Mouse (Mus musculus): Measurements from ENCODE around the gene Ube2b.

Ube2b gene

DNA sequence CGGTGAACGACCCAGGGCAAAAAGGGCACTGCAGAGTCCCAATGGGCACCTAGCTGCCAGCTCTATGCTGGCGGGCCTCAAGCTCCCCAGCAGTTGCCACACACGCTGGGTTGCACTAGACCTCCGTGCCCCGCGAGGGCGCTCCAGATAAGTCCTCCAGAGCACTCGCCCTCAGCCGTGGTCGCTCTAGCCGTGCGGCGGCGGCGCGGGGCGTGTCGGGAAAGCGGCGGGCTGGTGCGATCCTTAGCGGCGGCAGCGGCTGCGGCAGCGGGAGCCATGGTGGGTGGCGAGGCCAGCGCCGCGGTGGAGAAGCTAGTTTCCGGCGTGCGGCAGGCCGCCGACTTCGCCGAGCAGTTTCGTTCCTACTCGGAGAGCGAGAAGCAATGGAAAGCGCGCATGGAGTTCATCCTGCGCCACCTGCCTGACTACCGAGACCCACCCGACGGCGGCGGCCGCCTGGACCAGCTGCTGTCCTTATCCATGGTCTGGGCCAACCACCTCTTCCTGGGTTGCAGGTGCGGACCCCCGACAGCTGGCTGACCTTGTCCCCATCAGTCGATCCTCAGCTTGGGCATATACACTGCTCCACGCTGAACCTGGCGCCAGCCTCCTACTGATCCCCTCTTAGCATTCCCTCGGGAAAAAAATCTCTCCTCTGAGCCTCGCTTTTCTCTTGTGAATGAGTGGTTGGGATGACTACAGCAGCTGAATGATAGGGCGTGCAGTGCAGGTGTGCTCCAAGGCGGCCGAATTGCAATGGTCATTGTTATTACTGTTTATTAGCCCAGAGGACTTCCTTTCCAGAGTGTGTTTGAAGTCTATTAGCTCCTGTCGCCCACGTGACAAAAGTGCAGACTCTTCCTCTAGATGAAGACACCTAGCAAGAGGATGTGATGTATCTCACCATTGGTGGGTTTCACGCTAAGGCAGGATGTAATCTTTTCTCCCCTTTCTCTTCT is 32.8 kb downstream of the Ube2b start, which contains the start of gene Cdkn2aipnl:
Cdkn2aipnl (plus strand) TSS at position 219 of the 959 bp plus-strand sequence.
- peak; percentile 86 for DNase-seq (ENCODE audit: low read depth, low spot score)

DNA sequence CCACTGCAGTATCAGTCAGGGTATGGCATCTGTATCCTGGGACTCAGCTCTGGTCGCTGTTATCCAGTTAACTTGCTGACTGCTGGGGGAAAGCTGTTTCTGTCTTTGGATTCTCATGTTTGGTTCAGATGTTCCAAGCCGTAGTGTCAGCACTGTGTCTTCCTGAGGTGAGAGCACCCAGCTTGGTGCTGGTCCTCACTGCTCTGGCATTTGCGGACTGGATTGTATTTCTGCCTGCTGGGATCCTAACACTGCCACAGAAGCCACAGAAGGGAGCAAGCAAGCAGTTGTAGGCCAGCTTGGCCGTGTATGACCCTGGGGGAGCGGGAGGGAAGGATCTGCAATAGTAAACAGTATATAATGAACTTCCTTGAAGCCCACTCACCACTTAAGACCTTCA is 33.9 kb downstream of the Ube2b start:
- no peak for DNase-seq (ENCODE audit: low read depth, low spot score)

DNA sequence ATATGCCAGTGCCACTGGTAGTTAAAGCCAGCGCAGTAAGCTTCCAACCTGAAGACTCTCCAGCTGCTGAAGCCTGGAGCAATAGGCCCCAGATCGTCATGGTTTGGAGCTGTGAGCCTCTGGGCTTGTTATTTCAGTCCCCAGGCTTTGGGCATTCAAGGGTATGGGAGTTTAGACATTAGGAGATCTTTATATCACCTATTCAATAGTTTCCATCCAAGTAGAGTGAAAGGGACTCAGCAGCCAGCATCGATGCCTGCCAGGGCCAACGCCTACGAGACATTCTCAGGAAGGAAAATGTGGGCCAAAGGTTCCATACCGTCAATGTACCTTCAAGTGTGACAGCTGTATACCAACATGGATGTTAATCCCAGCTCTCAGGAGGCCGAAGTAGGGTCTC is 38.3 kb downstream of the Ube2b start:
- no peak for DNase-seq (ENCODE audit: low read depth, low spot score)

DNA sequence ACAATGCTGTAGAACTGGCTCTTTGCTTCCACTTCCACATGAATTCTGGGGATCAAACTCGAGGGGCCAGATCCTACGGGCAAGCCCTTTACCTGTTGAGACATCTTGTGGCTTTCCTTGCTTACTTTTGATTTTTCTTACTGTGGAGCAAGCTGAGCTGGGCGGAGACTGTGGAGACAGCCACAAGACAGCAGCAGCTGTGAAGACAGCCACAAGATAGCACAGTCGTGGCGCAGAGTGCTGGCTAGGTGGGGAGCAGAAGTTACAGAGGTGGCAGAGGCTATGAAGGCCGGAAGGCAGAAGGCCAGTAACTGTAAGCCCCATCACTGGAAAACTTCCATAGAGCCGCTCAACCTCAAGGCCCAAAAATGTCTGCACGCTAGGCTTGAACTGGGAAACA is 38.8 kb downstream of the Ube2b start:
- DNase-seq (ENCODE audit: low read depth, low spot score): no peak

DNA sequence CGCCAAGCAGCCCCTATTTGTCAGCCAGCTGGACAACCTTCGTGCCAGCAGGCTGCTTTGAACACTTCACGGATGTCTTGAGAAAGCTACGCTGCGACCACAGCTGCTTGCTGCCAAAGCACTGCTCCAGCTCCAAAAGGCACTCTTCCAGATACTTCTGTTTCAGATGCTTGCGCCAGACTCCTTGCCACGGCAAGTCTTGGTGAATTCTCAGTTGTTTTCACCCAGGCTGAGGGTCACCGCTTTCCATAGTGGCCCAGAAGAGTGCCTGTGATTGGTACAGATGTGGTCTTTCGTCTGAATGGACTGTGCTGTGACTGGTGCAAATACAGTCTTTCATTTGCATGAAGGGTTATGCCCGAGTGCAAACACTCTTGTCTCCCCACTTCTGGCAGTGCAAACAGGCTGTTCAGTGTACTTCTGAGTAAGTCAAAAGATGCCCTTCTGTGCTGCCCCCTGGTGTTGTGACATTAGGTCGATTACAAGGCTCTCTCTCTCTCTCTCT is 39.5 kb downstream of the Ube2b start:
- no peak for DNase-seq (ENCODE audit: low read depth, low spot score)

DNA sequence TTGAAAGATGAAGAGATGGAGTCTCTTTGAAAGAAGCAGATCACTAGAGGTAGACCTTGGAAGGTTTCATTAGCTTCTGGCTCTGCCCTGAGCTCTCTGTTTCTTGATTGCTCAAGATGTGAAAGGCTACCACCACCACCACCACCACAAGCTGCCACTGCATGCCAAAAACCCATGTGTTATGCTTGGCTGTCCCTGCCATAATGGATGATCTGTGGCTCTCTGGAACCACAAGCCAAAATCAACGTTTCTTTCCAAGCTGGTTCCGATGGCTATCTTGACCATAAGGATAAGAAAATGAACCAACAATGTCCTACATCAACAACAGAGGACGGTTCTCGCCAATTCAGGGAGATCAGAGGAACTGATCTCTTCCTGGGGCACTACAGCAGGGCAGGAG is 40.5 kb downstream of the Ube2b start:
- no peak for DNase-seq (ENCODE audit: low read depth, low spot score)

DNA sequence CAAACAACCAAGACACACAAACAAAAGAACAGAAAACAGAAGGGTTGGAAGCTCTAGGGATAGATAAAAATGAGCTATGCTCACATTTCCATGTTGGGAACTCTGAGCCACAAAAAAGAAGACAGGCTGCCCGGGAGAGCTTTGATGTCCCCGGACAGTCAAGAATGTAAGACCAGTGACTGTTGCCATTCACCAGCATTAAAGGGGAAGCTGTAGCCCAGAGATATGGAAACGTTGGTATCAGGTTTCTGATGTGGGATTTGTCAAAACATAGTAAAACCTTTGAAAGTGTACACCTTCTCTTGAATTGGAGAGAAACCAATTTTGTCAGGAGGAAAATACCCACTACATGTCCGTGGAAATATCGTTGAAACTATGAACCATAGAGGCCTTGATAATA is 41.1 kb downstream of the Ube2b start:
- DNase-seq (ENCODE audit: low read depth, low spot score): no peak

DNA sequence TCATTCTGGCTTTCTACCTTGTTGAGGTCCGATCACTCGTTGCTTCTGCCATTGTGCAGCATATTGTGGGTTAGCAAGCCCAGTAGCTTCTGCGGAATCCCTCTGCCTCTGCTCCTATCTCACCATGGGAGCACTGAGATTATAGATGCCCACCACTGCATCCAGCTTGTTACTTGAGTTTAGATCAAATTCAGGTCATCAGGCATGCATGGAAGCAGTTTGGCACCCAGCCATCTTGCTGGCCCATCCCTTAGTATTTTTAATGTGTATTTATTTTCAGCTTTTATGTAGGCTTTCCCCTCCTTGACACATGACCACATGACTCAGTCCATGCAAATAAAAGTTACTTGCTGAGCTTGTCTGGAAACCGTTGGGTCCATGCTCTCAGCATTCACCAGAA is 42.8 kb downstream of the Ube2b start:
- DNase-seq (ENCODE audit: low read depth, low spot score): no peak

DNA sequence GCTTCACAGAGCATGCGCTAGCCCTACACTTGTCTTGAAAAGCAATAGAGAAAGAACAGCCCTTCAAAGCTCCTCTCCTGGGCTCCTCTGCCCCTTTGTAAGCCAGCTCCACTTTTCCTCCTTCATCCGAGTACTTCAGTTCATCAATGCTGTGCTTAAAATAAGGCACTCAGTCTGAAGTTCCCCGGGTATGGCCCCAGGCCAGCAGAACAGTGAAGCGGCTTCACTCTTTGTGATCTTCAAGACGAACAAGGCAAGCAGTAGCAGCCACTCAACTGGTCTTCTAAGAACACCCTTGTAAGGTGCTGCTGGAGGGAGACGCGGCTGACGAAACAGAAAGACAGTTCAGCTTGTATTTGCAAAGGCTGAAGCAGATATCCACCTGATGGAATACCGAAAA is 44.5 kb downstream of the Ube2b start:
- DNase-seq (ENCODE audit: low read depth, low spot score): no peak

DNA sequence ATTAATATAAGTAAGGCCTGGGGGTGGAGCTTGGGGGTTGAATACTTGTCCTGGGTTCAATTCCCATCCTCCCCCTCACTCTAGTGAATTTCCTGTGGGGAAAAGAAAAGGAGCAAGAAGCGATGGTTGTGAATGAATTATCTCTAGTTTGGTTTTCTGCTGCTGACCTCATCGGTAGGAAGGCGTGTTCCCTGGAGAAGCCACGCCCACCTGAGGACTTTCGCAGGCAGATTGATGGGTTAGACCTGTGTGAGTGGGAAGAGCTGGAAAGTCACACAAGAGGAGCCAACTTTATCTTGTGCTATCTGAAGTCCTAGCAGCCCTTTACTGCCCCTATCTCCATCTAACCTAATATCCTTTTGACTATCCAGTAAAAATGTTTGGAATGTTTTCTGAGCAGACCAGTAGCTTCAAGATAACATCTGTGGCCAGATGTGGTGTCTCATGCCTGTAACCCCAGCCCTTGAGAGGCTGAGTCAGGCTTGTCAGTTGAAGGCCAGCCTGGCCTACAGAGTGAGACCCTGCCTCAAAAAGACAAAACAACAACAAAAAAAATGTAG is 48.6 kb downstream of the Ube2b start:
- DNase-seq (ENCODE audit: low read depth, low spot score): no peak

DNA sequence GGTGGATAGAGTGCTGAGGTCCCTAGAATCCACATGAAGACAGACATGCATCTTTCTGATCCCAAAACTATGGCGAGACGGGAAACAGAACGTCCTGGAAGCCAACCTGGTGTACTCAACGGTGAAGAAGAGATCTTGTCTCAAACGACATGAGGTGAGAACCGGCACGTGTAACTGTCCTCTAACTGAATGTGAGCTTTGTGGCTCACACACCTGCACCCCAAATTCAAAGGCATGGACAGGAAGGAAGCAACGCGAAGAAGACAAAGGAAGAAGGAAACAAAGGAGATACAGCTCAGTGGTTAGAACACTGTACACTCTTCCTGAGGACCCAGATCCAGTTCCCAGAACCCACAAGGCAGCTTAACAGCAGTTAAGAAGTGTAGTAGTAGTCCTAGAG is 50.6 kb downstream of the Ube2b start:
- no peak for DNase-seq (ENCODE audit: low read depth, low spot score)

DNA sequence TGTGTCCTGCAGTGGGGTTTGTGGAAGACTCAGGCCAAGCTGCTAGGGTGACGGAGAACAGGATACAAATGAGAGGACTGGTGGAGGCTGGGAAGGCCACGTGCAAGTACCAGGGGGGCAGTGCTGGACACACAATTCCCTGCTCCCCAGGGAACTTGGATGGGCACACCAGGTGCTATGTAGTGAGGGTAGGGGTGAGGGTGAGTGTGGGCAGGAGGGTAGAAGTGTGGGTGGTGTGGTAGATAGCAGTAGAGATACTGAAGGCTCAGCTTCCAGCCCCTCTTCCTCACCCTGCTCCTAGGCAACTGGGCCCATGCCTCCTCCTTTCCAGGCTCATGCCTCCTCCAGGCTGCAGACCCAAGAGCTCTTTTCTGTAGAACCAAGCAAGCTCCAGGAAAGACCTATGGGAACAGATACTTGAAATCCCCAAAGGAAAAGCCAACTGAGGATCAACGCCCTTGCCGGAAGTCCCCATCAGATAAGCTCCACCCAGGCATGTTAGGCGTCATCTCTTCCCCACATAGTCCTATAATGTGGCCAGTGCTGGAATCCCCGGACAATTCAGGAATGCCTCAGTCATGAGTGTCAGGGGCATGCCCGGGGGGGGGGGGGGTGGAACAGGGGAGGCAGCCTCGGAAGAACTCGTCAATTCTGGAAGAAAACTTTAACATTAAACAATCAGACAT is 51.3 kb downstream of the Ube2b start:
- no peak for DNase-seq (ENCODE audit: low read depth, low spot score)

DNA sequence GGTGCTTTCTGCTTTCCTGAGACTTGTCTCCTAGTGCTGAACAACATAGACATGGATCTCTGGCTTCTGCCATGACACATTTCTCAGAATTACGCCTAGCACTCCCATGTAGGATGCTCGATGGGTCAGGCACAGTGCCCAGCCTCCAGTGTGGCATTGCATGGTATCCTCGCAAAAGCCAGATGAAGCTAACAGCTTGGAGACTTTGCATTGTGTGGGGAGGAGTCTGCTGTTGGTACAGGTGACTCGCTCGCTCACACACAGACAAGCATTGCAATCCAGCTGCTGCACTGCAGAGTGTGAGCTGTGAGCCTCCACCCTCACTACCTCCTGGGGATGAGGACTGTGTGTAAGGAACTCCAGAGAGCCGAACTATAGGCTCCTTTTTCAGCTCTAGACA is 54.4 kb downstream of the Ube2b start:
- no peak for DNase-seq (ENCODE audit: low read depth, low spot score)

DNA sequence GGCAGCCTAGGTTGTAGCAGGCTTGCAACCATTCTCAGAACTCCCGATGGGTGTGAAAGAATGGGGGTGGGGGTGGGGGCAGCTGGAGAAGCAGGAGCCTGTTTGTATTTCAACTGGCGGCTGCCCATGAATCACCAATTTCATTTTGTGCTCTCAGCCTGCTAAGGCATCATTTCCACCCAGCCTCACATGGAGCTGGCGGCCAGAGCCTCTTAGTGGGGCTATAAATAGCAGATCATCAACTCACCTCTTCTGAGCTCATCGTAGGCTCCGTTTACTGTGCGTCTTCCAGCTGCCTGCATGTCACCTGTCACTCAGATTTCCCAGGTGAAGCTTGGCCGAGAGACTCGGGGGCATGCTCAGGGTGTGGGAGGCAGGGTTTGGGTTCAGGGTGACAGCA is 55.0 kb downstream of the Ube2b start:
- DNase-seq (ENCODE audit: low read depth, low spot score): no peak

DNA sequence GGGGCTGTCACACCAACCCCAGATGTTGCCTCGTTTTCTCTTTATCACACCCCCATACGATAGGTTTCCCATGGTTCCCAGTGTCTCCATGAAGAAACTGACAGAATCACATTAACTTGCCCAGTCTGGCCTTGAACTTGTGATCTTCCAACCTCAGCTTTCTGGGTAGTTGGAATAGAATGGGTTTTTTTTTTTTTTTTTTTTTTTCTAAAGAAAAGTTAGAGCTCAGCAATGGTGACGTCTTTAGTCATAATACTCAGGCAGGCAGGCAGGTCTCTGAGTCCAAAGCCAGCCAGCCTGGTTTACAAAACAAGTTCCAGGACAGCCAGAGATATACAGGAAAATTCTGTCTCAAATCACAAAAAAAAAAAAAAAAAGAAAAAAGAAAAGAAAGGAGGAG is 56.3 kb downstream of the Ube2b start:
- DNase-seq (ENCODE audit: low read depth, low spot score): no peak

DNA sequence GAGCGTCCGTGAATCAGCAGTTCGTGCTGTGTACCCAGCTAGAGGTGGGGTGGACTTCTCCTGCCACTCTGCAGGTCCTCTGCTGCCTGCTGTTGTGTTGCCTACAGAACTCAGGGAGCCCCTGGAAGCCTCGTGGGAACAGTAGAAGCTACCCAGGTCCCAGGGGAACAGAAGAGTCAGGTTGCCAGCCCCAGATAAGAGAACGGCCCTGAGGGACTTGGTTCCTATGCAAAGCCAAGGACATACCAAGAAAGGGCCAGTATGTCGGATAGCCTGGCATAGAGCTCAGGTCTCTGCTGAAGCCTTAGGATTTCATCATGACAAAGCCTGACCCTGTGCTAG is 57.1 kb downstream of the Ube2b start:
- no peak for DNase-seq (ENCODE audit: low read depth, low spot score)

DNA sequence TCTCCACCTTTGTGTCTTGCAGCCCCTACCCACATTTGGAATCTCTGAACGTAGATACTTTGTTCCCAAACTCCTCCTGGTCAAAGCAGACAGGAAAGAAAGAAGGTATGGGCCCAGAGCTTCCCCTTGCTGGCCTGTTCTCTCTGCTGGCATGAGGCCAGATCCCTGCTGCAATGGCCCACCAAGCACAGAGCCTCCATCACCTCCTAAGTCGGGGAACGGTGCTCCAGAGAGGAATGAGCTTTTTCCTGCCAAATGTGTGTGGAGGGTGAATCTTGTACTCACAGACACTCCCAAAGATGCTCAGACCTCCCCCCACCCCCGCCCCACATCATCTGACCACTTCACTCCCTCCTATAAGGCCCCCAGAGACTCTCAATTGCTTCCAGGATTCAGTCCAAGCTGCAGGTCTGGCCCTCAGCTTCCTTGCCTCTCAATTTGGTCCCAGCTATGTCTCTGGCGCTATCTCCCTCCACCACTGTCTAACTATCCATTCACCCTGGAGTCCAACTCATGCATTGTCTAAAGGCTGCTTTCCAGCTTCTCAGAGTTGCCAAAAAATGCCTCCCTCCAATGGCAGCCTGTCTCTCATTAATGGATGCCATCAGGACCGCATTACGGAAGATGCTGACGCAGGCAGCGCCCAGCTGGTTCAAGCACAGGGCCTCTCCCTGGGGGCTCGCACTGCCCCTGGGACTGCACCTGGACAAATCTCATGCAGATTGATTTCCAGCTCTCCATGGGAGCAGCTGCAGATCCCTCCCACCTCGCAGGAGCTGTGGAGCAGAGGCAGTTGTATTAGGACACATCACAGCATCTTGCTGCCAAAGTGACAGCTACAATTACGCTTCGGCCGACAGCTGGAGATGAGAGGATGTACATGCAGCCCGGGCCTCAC is 57.7 kb downstream of the Ube2b start:
- DNase-seq (ENCODE audit: low read depth, low spot score): no peak

DNA sequence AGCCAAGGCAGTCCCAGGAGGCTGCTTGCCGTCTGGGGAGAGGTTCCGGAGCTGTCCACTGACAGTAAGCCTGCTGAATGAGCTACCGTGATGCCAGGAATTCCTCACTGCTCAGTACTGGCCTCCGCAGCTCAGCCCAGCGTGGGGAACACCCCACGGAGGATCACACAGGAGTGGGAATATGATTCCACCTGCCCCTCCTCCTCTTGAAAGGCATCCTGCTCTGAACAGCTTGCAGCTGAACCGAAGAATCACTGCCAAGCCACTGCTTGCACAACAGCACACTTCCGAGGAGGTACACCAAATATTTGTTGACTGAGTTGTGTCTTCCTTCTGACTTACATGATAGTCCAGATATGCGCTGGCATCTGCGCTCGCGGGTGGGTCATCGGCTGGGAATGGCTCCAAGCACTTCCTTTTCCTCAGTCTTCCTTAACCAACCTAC is 60.0 kb downstream of the Ube2b start:
- no peak for DNase-seq (ENCODE audit: low read depth, low spot score)

DNA sequence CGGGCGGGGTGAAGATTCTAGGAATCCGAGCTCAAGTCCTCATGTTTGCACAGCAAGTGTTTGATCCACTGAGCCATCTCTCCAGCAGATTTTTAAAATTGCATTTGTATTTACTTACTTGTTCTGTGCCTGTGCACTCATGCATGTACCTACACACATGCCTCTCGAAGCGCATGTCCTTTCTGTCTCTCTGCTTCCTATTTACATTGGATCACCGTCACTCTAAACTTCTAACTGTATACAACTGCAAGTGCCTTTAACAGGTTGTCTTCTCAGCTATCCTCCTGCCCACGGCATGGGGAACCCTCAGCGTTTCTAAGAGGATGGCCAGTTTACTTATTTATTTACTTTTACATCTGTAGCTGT is 61.0 kb downstream of the Ube2b start:
- DNase-seq (ENCODE audit: low read depth, low spot score): no peak

DNA sequence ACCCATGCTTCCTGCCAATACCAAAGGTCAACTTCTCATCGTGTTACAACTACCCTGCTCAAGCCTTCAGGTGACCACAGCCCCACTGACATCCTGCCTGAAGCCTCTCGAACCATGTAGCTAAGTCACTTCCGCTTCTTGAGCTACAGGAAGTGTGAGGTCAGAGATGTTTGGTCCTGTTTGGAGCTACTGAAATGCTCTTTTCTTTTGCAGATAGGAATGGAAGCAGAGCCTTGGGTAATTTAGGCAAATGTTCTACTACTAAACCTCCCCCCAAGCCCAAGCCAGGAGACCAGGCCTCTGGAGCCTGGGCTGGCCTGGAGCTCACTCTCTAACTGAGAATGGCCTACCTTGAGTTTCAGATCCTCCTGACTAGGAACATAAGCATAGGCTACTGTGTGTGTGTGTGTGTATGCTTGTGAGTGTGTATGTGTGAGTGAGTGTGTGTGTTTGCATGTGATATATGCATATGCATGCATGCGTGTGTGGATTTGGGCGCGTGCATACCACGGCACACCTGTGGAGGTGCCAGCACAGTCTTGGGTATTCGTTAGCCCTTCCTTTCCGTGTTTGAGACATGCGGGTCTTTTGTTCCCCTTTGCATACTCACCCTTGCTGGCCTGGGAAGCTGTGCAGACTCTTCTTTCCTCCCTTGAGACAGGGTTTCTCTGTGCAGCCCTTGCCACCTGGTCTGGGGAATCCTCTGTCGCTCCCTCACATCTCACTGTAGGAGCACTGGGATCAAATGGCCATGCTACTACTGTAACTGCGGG is 61.6 kb downstream of the Ube2b start:
- no peak for DNase-seq (ENCODE audit: low read depth, low spot score)

DNA sequence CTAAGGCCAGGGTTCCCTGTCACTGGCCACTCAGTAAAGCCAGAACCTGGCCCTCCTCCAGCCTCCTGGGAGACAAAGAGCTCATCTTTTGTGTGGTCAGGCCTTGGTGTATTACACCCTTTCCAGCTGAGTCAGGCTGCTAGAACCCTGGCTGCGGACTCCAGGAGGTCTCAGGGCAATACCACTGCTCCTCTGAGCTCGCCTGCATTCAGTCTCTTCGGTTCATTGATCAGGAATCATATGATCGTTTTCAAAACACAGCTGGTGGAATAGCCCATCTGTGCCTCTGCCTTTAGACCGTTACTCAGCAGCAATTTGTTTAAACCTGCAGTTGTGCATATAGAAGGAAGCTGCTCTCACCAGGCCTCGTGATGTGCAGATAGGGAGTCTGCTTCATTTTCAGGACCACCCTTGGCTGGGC is 63.2 kb downstream of the Ube2b start:
- no peak for DNase-seq (ENCODE audit: low read depth, low spot score)
